Mouse (Mus musculus): ENCODE results near the gene Mtnr1b. TPM values are rescaled to one million over a fixed set of nuclear protein-coding genes. Genes with fewer than 3 reads are reported as not detected.

The Mtnr1b gene
- polyA plus RNA-seq, 1 experiment, result not detected

GRCm38 (mm10) chr9:15903948-15904750 is 29.8 kb upstream of the Mtnr1b start:
- WGBS, result 57% methylated on average over 9 of the region's 9 CpGs
- no peak for DNase-seq
- no peaks in the 10 kb centered on the region for H3K27me3 ChIP-seq (replicated peaks; ENCODE audit: control insufficient read depth, insufficient read depth, low read length)
- H3K4me3 ChIP-seq (ENCODE audit: insufficient read depth, low read depth, low read length), result no peak overlapping the region
- H3K36me3 ChIP-seq (ENCODE audit: control insufficient read depth, insufficient read depth, low read length), result no peaks in the 10 kb centered on the region
- TF ChIP-seq CTCF (conservative IDR thresholded peaks at IDR 0.05; ENCODE audit: insufficient read depth, insufficient read length, low read depth, low read length) (no peak), POLR2A (IDR thresholded peaks at IDR 0.05; ENCODE audit: low read depth, low read length) (no peak)
- H3K27ac ChIP-seq (ENCODE audit: insufficient read depth, low read depth, low read length), result no peak overlapping the region
- no peaks in the 10 kb centered on the region for H3K4me1 ChIP-seq (ENCODE audit: control insufficient read depth, insufficient read depth, low read length)

- Histone ChIP-seq H3K4me3 (ENCODE audit: insufficient read depth, low read depth, low read length) (no peak overlapping the region), H3K4me1 (ENCODE audit: control insufficient read depth, insufficient read depth, low read length) (no peaks in the 10 kb centered on the region), H3K27ac (ENCODE audit: insufficient read depth, low read depth, low read length) (no peak overlapping the region), H3K36me3 (ENCODE audit: control insufficient read depth, insufficient read depth, low read length) (no peaks in the 10 kb centered on the region), H3K27me3 (replicated peaks; ENCODE audit: control insufficient read depth, insufficient read depth, low read length) (no peaks in the 10 kb centered on the region)
- no peak for TF ChIP-seq POLR2A (IDR thresholded peaks at IDR 0.05; ENCODE audit: low read depth, low read length)
- TF ChIP-seq CTCF (conservative IDR thresholded peaks at IDR 0.05; ENCODE audit: insufficient read depth, insufficient read length, low read depth, low read length), result no peak
- DNase-seq, result no peak
- WGBS, result 81% methylated on average over 2 of the region's 2 CpGs
Measured at GRCm38 (mm10) chr9:15898112-15898511, 23.8 kb upstream of the Mtnr1b start.

GRCm38 (mm10) chr9:15886756-15887155 is 12.4 kb upstream of the Mtnr1b start:
- H3K4me3 ChIP-seq (ENCODE audit: insufficient read depth, low read depth, low read length), result no peak overlapping the region
- H3K27me3 ChIP-seq (replicated peaks; ENCODE audit: control insufficient read depth, insufficient read depth, low read length), result no peaks in the 10 kb centered on the region
- H3K36me3 ChIP-seq (ENCODE audit: control insufficient read depth, insufficient read depth, low read length), result no peaks in the 10 kb centered on the region
- no peaks in the 10 kb centered on the region for H3K4me1 ChIP-seq (ENCODE audit: control insufficient read depth, insufficient read depth, low read length)
- no peak overlapping the region for H3K27ac ChIP-seq (ENCODE audit: insufficient read depth, low read depth, low read length)
- no peak for TF ChIP-seq POLR2A (IDR thresholded peaks at IDR 0.05; ENCODE audit: low read depth, low read length)
- TF ChIP-seq CTCF (conservative IDR thresholded peaks at IDR 0.05; ENCODE audit: insufficient read depth, insufficient read length, low read depth, low read length), result no peak
- DNase-seq, result no peak
- WGBS, result 56% methylated on average over 5 of the region's 5 CpGs

GRCm38 (mm10) chr9:15880754-15881153 is 6.4 kb upstream of the Mtnr1b start:
- H3K4me3 ChIP-seq (ENCODE audit: insufficient read depth, low read depth, low read length), result no peak overlapping the region
- H3K27ac ChIP-seq (ENCODE audit: insufficient read depth, low read depth, low read length), result no peak overlapping the region
- H3K36me3 ChIP-seq (ENCODE audit: control insufficient read depth, insufficient read depth, low read length), result no peaks in the 10 kb centered on the region
- no peaks in the 10 kb centered on the region for H3K4me1 ChIP-seq (ENCODE audit: control insufficient read depth, insufficient read depth, low read length)
- H3K27me3 ChIP-seq (replicated peaks; ENCODE audit: control insufficient read depth, insufficient read depth, low read length), result no peaks in the 10 kb centered on the region
- no peak for DNase-seq
- TF ChIP-seq POLR2A (IDR thresholded peaks at IDR 0.05; ENCODE audit: low read depth, low read length) (no peak), CTCF (conservative IDR thresholded peaks at IDR 0.05; ENCODE audit: insufficient read depth, insufficient read length, low read depth, low read length) (no peak)

- peak; percentile 51 for DNase-seq
- no peak for TF ChIP-seq POLR2A (IDR thresholded peaks at IDR 0.05; ENCODE audit: low read depth, low read length)
- TF ChIP-seq CTCF (conservative IDR thresholded peaks at IDR 0.05; ENCODE audit: insufficient read depth, insufficient read length, low read depth, low read length), result no peak
- no peaks in the 10 kb centered on the region for H3K36me3 ChIP-seq (ENCODE audit: control insufficient read depth, insufficient read depth, low read length)
- H3K27ac ChIP-seq (ENCODE audit: insufficient read depth, low read depth, low read length), result no peak overlapping the region
- H3K4me3 ChIP-seq (ENCODE audit: insufficient read depth, low read depth, low read length), result no peak overlapping the region
- H3K4me1 ChIP-seq (ENCODE audit: control insufficient read depth, insufficient read depth, low read length), result no peaks in the 10 kb centered on the region
- H3K27me3 ChIP-seq (replicated peaks; ENCODE audit: control insufficient read depth, insufficient read depth, low read length), result no peaks in the 10 kb centered on the region
- WGBS, result 18% methylated on average over 3 of the region's 3 CpGs
Measured at GRCm38 (mm10) chr9:15880160-15880603, 5.8 kb upstream of the Mtnr1b start.

- 67% methylated on average over 4 of the region's 4 CpGs for WGBS
- TF ChIP-seq CTCF (conservative IDR thresholded peaks at IDR 0.05; ENCODE audit: insufficient read depth, insufficient read length, low read depth, low read length), result no peak
- TF ChIP-seq POLR2A (IDR thresholded peaks at IDR 0.05; ENCODE audit: low read depth, low read length), result no peak
- Histone ChIP-seq H3K36me3 (ENCODE audit: control insufficient read depth, insufficient read depth, low read length) (no peaks in the 10 kb centered on the region), H3K27ac (ENCODE audit: insufficient read depth, low read depth, low read length) (no peak overlapping the region), H3K27me3 (replicated peaks; ENCODE audit: control insufficient read depth, insufficient read depth, low read length) (no peaks in the 10 kb centered on the region), H3K4me3 (ENCODE audit: insufficient read depth, low read depth, low read length) (no peak overlapping the region), H3K4me1 (ENCODE audit: control insufficient read depth, insufficient read depth, low read length) (no peaks in the 10 kb centered on the region)
- no peak for DNase-seq
Measured at GRCm38 (mm10) chr9:15870013-15870412, 4.3 kb downstream of the Mtnr1b start.

- TF ChIP-seq CTCF (conservative IDR thresholded peaks at IDR 0.05; ENCODE audit: insufficient read depth, insufficient read length, low read depth, low read length) (no peak), POLR2A (IDR thresholded peaks at IDR 0.05; ENCODE audit: low read depth, low read length) (no peak)
- Histone ChIP-seq H3K4me1 (ENCODE audit: control insufficient read depth, insufficient read depth, low read length) (no peaks in the 10 kb centered on the region), H3K4me3 (ENCODE audit: insufficient read depth, low read depth, low read length) (no peak overlapping the region), H3K36me3 (ENCODE audit: control insufficient read depth, insufficient read depth, low read length) (no peaks in the 10 kb centered on the region), H3K27me3 (replicated peaks; ENCODE audit: control insufficient read depth, insufficient read depth, low read length) (no peaks in the 10 kb centered on the region), H3K27ac (ENCODE audit: insufficient read depth, low read depth, low read length) (no peak overlapping the region)
- whole genome bisulfite sequencing, result 82% methylated on average over 4 of the region's 4 CpGs
- DNase-seq, result no peak
Measured at GRCm38 (mm10) chr9:15869456-15869855, 4.9 kb downstream of the Mtnr1b start.
